Mouse (Mus musculus) T-cell, adult 2 months (primary cell): Measurements from ENCODE around the gene Arl4a.

Experiments
- DNase-seq: peaks from one replicate; pipeline ENCODE4 v3.0.0; 2022; ENCODE audit warnings: low spot score

The Arl4a gene

GRCm38 (mm10) chr12:40009866-40010265, 28.0 kb downstream of the Arl4a start:
- no peak for DNase-seq

DNA sequence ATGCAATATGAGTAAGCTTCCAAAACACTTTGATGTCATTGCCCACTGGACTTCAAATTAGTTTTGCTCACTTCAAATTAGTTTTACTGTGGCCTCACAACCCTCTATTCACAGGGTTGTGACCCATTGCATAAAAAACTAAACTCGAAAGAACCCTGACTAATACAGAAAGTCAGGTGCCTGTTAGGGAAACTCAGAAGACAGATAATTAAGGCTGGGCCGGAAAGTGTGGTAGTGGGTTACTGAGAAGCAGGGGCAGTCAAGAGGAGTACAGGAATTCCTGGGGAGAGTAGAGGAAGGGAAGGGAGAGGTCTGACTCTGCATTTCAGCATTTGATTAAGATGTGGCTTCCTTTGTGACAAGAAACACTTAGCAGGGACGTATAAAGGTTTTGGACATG, 29.4 kb downstream of the Arl4a start:
- DNase-seq: no peak

DNA sequence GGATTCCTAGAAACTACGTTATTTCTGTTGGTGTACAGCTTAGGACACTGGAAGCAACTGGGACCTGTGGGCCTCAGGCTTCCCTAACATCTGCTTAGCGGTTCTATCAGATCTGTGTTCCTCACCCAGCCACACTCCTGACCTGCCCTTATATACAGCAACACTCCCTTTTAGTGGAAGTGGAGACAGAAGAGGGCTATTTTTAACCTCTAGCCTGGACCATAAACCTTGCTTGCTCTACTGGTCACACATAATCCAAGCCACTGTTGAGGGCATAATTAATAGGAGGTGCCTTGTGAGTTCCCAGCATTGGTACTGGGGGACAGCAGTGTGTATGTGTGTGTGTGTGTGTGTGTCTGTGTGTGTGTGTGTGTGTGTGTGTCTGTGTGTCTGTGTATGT, 33.1 kb downstream of the Arl4a start:
- DNase-seq: no peak

- no peak for DNase-seq
Observed at GRCm38 (mm10) chr12:39998853-39999195, 39.0 kb downstream of the Arl4a start.

GRCm38 (mm10) chr12:39998070-39998852, 39.6 kb downstream of the Arl4a start:
- no peak for DNase-seq

GRCm38 (mm10) chr12:39997651-39998050, 40.2 kb downstream of the Arl4a start:
- no peak for DNase-seq

- DNase-seq: no peak
Observed at GRCm38 (mm10) chr12:39996015-39996414, 41.8 kb downstream of the Arl4a start.

DNA sequence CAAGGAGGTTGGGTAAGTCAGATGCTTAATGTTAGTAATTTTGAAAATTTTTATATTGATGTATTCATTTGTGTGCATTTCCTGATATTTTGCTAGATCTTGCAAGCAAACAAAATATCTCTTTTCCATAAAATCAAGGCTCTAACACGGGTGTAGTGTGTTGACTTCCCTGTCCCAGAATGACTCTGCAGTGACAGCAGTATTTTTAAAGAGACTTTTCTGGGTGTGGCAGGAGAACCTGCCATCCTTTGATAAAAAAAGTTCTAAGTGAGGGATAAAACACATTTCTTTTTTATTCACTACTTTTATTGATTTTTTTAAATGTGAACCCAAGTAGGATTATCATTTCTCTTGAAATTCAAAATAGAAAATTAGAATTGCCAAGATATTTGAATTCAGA, 42.2 kb downstream of the Arl4a start:
- DNase-seq: no peak

- DNase-seq: no peak
Observed at GRCm38 (mm10) chr12:39992767-39993302, 45.0 kb downstream of the Arl4a start.

GRCm38 (mm10) chr12:39990830-39991780, 46.7 kb downstream of the Arl4a start:
- DNase-seq: no peak

GRCm38 (mm10) chr12:39989136-39989535, 48.7 kb downstream of the Arl4a start:
- DNase-seq: no peak

DNA sequence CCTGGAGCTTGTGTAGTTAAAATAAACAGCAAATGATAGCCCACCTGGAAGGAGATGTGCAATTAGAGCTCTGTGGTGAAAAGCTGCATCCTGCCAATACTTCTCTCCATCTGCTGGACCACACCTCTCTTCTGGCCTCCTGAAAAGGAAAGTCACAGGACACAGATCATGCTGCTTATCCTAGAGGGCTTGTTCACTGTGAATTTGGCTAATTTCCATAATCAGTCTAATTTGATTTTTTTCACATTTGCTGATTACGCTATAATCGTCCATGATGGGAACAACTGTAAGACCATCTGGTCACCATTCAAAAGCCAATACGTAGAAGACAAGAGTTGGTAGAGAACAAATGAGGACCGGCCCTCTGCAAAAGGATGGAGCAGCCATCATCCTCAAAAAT, 50.6 kb downstream of the Arl4a start:
- DNase-seq: no peak

DNA sequence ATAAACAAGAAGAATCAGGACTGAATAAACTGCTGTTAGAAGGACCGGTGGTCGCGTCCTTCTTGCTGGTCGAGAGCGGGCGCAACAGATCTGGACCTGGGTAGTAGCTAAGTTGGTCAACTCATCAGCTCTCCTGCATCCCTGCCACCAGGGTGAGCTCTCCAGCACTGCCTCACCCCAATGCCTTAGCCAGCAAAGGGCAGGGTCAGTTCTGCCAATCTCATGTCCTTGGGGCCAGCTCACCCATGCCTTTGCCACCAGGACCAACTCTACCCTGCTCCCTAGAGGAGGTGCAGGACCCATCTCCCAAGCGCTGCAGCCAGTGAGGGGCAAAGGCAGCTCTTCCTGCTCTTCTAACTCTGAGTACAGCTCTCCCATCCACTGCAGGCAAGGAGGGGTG, 52.2 kb downstream of the Arl4a start:
- no peak for DNase-seq

DNA sequence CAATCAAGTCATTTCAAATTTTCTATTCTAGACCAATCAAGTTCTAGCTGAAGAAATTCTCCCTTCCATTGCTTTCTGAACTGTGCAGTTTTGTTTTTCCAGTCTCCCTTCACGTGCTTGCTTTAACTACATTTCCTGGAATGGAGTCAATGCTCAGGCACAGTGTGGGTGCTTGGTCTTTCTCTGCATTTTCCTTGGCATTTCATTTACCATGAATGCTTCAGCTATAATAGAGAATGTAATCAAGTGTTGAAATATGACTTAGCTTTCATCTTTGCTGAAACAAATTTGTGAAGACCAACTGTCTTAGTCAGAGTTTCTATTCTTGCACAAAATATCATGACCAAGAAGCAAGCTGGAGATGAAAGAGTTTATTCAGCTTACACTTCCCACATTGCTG, 58.0 kb downstream of the Arl4a start:
- no peak for DNase-seq

- DNase-seq: no peak
Observed at GRCm38 (mm10) chr12:39979066-39979465, 58.8 kb downstream of the Arl4a start.

- DNase-seq: no peak
Observed at GRCm38 (mm10) chr12:39977996-39978590, 59.7 kb downstream of the Arl4a start.

- no peak for DNase-seq
Observed at GRCm38 (mm10) chr12:39976426-39976825, 61.4 kb downstream of the Arl4a start.

DNA sequence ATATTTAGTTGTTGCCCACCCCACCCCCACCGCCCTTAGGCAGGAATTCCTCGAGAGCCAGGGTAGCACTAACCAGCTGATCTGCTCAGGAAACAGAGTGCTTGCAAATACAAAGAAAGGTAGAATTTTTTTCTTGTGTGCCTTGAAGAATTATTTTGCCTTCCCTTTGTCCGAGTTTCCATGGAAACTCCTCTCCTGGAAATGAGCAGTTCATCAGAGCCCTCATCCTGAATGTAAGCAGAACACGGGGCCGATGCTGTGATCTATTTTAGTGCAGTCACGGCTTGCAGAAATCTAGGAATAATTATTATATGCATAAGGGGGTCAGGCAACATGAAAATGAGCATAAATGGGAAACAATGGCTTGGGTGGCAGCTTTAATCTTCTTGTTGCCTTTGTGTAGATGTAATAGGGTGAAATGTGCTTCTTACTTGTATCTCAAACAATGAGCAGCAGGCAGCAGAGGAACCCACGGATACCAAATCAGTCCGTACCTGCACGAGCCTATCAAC, 61.9 kb downstream of the Arl4a start:
- DNase-seq: no peak

GRCm38 (mm10) chr12:39974977-39975583, 62.7 kb downstream of the Arl4a start:
- DNase-seq: no peak

DNA sequence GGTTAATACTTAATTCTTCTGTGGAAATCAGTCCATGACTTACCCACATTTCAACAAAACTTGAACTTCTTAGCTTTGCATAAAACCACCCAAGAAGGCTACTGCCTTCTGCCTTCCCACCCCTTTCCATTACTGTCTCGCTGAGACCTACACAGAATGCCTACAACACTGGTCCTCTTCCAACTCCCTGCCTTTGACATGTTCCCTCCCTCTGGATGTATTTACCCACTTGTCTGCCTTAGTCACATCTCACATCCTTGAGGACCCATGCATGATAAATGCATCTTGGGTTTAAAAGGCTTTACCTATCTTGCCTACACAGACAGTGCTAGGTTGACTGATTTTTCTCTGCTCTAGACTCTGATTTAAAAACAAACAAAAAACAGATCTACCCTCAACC, 63.6 kb downstream of the Arl4a start:
- DNase-seq: no peak

DNA sequence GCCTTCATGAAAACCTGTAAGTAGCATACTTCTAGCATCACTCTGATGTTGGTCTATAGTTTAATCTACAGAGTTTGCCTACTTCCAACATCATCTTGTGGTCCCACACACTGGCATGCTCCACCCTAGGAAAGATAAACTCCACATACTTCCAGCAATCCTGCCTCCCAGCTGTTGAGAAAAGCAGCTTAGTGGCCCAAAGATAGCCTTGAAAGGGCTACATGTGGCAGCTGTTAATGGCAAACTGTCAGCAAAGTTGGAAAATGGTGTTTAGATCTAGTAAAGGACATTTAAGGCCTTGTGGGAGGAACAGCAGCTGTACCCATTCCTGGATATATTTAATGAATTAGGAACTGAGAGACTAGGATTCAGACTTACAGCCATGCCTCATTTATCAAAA, 68.3 kb downstream of the Arl4a start:
- DNase-seq: no peak

- DNase-seq: no peak
Observed at GRCm38 (mm10) chr12:39968109-39968508, 69.7 kb downstream of the Arl4a start.
